Mouse (Mus musculus) bone marrow, adult 2 months (tissue): ENCODE data around the gene Spryd3.

Source experiments
- CTCF ChIP-seq: fragments of 200-500 bp; IDR thresholded peaks from 2 replicates; pipeline ENCODE4 v1.5.1; 2011; ENCODE audit warnings: low read length, control low read depth; ENCODE audit not compliant: control insufficient read depth, insufficient read depth
- POLR2A ChIP-seq: fragments of 200-500 bp; IDR thresholded peaks from 2 replicates; pipeline ENCODE4 v1.6.1; 2011; ENCODE audit warnings: low read depth, mild to moderate bottlenecking, control low read depth, low read length, borderline replicate concordance; ENCODE audit not compliant: control insufficient read depth

DNA sequence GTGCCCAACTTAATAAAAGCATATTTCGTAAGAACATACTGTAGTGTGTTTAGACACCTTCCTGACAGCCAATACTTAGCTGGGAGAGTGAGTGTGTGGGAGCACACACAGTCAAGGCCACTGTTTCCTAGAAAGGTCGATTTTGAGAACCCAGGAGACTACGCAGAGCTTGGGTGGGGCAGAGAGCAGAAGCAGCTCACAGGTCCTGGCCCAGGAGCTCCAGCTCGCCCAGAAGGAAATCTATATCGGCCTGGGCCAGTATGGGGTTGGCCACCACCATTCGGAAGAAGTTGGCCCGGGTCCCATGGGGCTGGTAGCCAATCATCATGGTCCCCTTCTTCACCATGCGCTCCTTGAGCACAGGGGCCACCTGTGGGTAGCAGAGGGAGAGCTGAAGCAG lies 41.4 kb upstream of the Spryd3 start:
- no peak for TF ChIP-seq POLR2A
- no peak for TF ChIP-seq CTCF
